Mouse (Mus musculus) skeletal muscle tissue, postnatal 0 days (tissue): ENCODE measurements around the gene Aspscr1. TPM values are rescaled to one million over a fixed set of nuclear protein-coding genes. Genes with fewer than 3 reads are reported as not detected.

Source experiments
- microRNA-seq, 2 experiments: library from miRNA; unstranded; fragments of <30 nt; microRNA quantifications; one replicate each; pipeline ENCODE4; 2016
- polyA plus RNA-seq: library from polyadenylated mRNA; unstranded; fragments of >200 nt; fragmentation: Nextera tagmentation; extraction: Ambion mirVana; gene quantifications from 2 replicates; pipeline ENCODE4 v1.2.1, GENCODE M21; 2015

The Aspscr1 gene
- polyA plus RNA-seq: 63.0 and 64.1 TPM in 2 replicates

GRCm38 (mm10) chr11:120672687-120673593, at the start of gene Aspscr1:
TSS of gene Aspscr1 (plus strand) at chr11:120672973.

GRCm38 (mm10) chr11:120625152-120625775, 47.5 kb upstream of the Aspscr1 start, which contains the start of gene Sirt7:
TSS of gene Sirt7 (minus strand) at chr11:120625240.

GRCm38 (mm10) chr11:120633520-120634343, 39.0 kb upstream of the Aspscr1 start, which contains the start of gene Mafg:
TSS of gene Mafg (minus strand) at chr11:120633600.

GRCm38 (mm10) chr11:120643601-120643987, 29.2 kb upstream of the Aspscr1 start, which contains the start of gene Pycr1:
TSS of gene Pycr1 (minus strand) at chr11:120643769.

GRCm38 (mm10) chr11:120648001-120648476, 24.7 kb upstream of the Aspscr1 start, which contains the start of gene Myadml2:
TSS of gene Myadml2 (minus strand) at chr11:120648158.

GRCm38 (mm10) chr11:120661076-120661460, 11.7 kb upstream of the Aspscr1 start, which contains the start of gene Notum:
TSS of gene Notum (minus strand) at chr11:120661175.

GRCm38 (mm10) chr11:120713580-120714518, 41.1 kb downstream of the Aspscr1 start, which contains the start of the genes Cenpx and Lrrc45:
TSS of gene Cenpx (minus strand) at chr11:120713738.
TSS of gene Lrrc45 (plus strand) at chr11:120713925.

GRCm38 (mm10) chr11:120721124-120722066, 48.6 kb downstream of the Aspscr1 start, which contains the start of gene Rac3:
TSS of gene Rac3 (plus strand) at chr11:120721470.

GRCm38 (mm10) chr11:120727169-120727527, 54.4 kb downstream of the Aspscr1 start, which contains the start of gene Dcxr:
TSS of gene Dcxr (minus strand) at chr11:120727281.

GRCm38 (mm10) chr11:120731858-120732680, 59.3 kb downstream of the Aspscr1 start, which contains the start of gene Cbr2:
TSS of gene Cbr2 (minus strand) at chr11:120732114.

Small RNA genes lying within 50 kb of the gene (microRNA-seq; reads per million reads assigned to microRNA genes)
- gene Mir6936: 0.20 to 0.42 reads per million in 2 experiments

Other genes starting within 250 kb of the Aspscr1 start
- 26.1 and 28.5 TPM in 2 replicates for gene Nploc4, start 235.3 kb upstream of the Aspscr1 start, polyA plus RNA-seq
- 0.07 TPM in 1 of 2 replicates, not detected in the other for gene Tspan10, start 230.3 kb upstream of the Aspscr1 start, polyA plus RNA-seq
- gene Pde6g, start 219.5 kb upstream of the Aspscr1 start, polyA plus RNA-seq: 0.32 and 0.35 TPM in 2 replicates
- 40.3 and 48.5 TPM in 2 replicates for gene Oxld1, start 214.9 kb upstream of the Aspscr1 start, polyA plus RNA-seq
- 8.1 and 8.7 TPM in 2 replicates for gene Ccdc137, start 214.9 kb upstream of the Aspscr1 start, polyA plus RNA-seq
- gene Arl16, start 205.4 kb upstream of the Aspscr1 start, polyA plus RNA-seq: 28.0 and 33.5 TPM in 2 replicates
- gene Mrpl12, start 188.4 kb upstream of the Aspscr1 start, polyA plus RNA-seq: 191 and 195 TPM in 2 replicates
- 15.4 and 38.7 TPM in 2 replicates for gene Slc25a10, start 181.1 kb upstream of the Aspscr1 start, polyA plus RNA-seq
- 0.17 and 0.27 TPM in 2 replicates for gene Gcgr, start 142.3 kb upstream of the Aspscr1 start, polyA plus RNA-seq
- 123 and 145 TPM in 2 replicates for gene Mcrip1, start 123.2 kb upstream of the Aspscr1 start, polyA plus RNA-seq
- 121 and 146 TPM in 2 replicates for gene Ppp1r27, start 121.8 kb upstream of the Aspscr1 start, polyA plus RNA-seq
- gene P4hb, start 99.7 kb upstream of the Aspscr1 start, polyA plus RNA-seq: 311 and 389 TPM in 2 replicates
- 252 and 323 TPM in 2 replicates for gene Arhgdia, start 91.3 kb upstream of the Aspscr1 start, polyA plus RNA-seq
- gene Alyref, start 74.6 kb upstream of the Aspscr1 start, polyA plus RNA-seq: 130 and 181 TPM in 2 replicates
- gene Anapc11, start 74.6 kb upstream of the Aspscr1 start, polyA plus RNA-seq: 109 and 118 TPM in 2 replicates
- 1.2 and 2.0 TPM in 2 replicates for gene Npb, start 64.5 kb upstream of the Aspscr1 start, polyA plus RNA-seq
- gene Pcyt2, start 55.0 kb upstream of the Aspscr1 start, polyA plus RNA-seq: 35.3 and 46.1 TPM in 2 replicates
- 11.3 and 14.0 TPM in 2 replicates for gene Sirt7, start 47.7 kb upstream of the Aspscr1 start, polyA plus RNA-seq
- 22.0 TPM in 2 replicates for gene Mafg, start 39.4 kb upstream of the Aspscr1 start, polyA plus RNA-seq
- 24.8 and 35.6 TPM in 2 replicates for gene Pycr1, start 29.2 kb upstream of the Aspscr1 start, polyA plus RNA-seq
- gene Myadml2, start 24.8 kb upstream of the Aspscr1 start, polyA plus RNA-seq: 73.4 and 83.9 TPM in 2 replicates
- gene Notum, start 11.8 kb upstream of the Aspscr1 start, polyA plus RNA-seq: 1.9 and 3.8 TPM in 2 replicates
- gene Cenpx, start 40.8 kb downstream of the Aspscr1 start, polyA plus RNA-seq: 105 and 106 TPM in 2 replicates
- gene Lrrc45, start 41.0 kb downstream of the Aspscr1 start, polyA plus RNA-seq: 12.6 and 14.1 TPM in 2 replicates
- 2.7 and 4.5 TPM in 2 replicates for gene Rac3, start 48.5 kb downstream of the Aspscr1 start, polyA plus RNA-seq
- gene Dcxr, start 54.3 kb downstream of the Aspscr1 start, polyA plus RNA-seq: 7.3 and 17.3 TPM in 2 replicates
- 10.2 and 19.5 TPM in 2 replicates for gene Cbr2, start 59.1 kb downstream of the Aspscr1 start, polyA plus RNA-seq
- gene Hmga1b, start 89.8 kb downstream of the Aspscr1 start, polyA plus RNA-seq: 1.5 TPM in 2 replicates
- 10.9 and 13.1 TPM in 2 replicates for gene Rfng, start 111.2 kb downstream of the Aspscr1 start, polyA plus RNA-seq
- gene Gps1, start 111.3 kb downstream of the Aspscr1 start, polyA plus RNA-seq: 87.6 and 93.4 TPM in 2 replicates
- gene Dus1l, start 123.4 kb downstream of the Aspscr1 start, polyA plus RNA-seq: 35.4 and 37.5 TPM in 2 replicates
- 6.1 and 13.5 TPM in 2 replicates for gene Fasn, start 151.6 kb downstream of the Aspscr1 start, polyA plus RNA-seq